Mouse (Mus musculus) 3134 (cell line): Measurements from ENCODE around the gene Ice1.
A peak's percentile ranks its signal among the peaks of the same experiment; 100 is the strongest.

Source experiments
- DNase-seq: peaks from one replicate; pipeline ENCODE4 v3.0.0-alpha.2; 2011; ENCODE audit warnings: low spot score; ENCODE audit not compliant: insufficient read length; ENCODE audit errors: extremely low read depth

The Ice1 gene

GRCm38 (mm10) chr13:70641381-70641780 is 3.9 kb upstream of the Ice1 start:
- peak; percentile 24 for DNase-seq

- no peak for DNase-seq
Measured at GRCm38 (mm10) chr13:70639639-70640038, 2.2 kb upstream of the Ice1 start.

DNA sequence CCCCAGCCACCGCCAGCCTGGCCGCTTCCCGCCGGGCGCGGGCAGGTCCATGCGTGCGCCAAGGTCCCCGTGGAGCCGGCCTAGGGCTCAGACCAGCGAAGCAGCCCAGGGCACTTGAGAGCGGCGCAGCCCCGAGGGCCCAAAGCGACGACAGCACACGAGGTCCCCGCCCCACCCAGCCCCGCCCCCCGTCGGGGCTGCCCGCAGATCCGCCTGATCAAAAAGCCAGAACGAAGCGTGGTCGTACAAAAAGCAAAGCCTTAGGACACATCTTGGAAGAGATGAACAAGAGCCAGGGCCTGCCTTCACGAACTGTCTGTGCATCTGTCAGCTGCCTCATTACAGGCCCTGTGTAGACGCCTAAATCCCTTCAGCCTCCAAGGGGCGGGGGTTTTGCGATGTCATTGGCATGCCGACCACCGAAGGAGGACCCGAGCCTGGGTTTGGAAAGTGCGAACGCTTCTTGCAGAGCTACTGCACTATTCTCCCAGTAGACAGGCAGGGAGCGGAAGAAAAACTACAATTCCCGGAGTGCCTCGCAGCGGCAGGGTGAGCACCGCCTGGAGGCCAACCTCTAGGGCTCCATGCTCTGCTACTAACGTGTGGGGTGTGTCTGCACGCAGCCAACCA is 343 bp upstream of the Ice1 start:
- DNase-seq, result peak; percentile 91

- DNase-seq, result no peak
Measured at GRCm38 (mm10) chr13:70636706-70637105, 728 bp downstream of the Ice1 start.

GRCm38 (mm10) chr13:70635591-70635990 is 1.8 kb downstream of the Ice1 start:
- no peak for DNase-seq

DNA sequence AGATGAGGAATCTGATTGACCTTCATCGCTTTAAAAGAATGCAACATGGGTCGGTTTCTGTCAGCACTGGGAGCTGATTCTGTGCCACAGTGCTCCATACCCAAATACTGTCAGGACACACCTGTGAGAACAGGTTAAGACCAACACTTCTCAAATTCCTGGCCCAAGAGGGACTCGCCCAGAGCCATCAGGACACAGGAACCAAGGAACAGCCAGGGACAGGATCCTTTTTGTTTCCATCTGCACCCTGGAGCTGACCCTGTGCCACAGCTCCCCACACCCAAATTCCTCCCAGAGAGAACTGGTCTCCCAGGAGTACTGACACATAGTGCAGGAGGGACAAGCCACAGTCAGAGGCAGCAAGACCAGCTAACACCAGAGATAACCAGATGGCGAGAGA is 11.0 kb downstream of the Ice1 start:
- DNase-seq, result no peak

- DNase-seq, result no peak
Measured at GRCm38 (mm10) chr13:70625665-70626064, 11.8 kb downstream of the Ice1 start.

DNA sequence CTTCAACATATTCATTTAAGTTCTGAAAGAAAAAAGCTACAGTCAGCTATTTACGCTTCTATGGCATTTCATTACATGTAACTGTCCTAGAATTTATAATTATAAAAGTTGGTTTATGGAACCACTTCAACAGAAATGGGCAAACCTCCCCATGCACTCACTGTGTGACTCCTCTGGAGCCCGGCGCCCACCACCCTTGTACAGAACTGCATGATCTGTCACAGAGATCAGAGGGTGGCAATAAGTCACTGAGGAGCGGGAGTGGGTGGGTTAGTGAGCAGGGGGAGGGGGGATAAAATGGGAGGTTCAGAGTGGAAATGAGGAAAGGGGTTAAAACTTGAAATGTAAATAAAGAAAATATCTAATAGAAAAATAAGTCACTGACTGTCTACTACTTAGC is 13.0 kb downstream of the Ice1 start:
- DNase-seq, result no peak

DNA sequence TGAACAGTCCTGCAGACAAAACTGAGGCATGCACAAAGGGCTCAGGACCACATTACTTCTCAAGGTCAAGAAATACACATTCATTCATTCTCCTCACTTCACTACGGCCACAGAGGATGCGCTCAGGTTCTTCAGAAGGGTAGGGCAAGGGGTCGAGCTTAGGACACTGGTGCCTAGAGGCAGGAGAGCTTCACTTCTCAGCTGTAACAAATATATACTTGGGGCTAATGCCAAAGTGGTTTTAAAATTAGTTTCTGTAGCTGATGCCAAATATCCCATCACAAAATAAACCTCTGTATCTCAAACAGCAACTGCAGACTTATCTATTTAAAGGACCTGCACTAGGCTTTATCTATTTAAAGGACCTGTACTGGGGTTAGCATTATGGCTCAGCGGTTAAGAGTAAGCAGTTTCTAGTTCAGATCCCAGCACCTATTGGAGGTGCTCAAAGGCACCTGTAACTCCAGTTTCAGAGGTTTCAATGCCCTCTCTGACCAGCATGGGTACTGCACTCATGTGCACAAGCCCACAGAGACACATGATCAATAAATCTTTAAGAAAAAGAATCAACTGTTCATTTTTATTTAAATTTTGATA is 14.9 kb downstream of the Ice1 start:
- no peak for DNase-seq

- DNase-seq, result no peak
Measured at GRCm38 (mm10) chr13:70621509-70621908, 15.9 kb downstream of the Ice1 start.

DNA sequence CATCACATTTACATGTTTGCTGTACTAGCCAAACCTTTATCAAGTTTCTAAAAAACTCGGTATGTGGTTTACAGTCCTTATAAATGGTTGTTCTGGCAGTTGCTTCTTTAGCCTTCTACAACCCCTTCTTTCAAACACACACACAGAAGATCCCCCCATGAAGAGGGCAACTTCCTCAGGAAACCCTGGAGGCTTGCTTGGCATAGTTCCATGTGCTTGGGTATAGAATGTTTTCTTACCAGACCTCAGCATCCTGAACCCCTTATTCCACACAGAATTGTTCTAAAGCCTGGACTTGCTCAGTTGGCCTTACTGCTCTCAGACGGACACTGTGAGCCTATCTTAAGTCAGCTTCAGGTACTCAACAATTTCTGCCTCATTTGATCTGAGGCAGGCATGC is 24.6 kb downstream of the Ice1 start:
- DNase-seq, result no peak

DNA sequence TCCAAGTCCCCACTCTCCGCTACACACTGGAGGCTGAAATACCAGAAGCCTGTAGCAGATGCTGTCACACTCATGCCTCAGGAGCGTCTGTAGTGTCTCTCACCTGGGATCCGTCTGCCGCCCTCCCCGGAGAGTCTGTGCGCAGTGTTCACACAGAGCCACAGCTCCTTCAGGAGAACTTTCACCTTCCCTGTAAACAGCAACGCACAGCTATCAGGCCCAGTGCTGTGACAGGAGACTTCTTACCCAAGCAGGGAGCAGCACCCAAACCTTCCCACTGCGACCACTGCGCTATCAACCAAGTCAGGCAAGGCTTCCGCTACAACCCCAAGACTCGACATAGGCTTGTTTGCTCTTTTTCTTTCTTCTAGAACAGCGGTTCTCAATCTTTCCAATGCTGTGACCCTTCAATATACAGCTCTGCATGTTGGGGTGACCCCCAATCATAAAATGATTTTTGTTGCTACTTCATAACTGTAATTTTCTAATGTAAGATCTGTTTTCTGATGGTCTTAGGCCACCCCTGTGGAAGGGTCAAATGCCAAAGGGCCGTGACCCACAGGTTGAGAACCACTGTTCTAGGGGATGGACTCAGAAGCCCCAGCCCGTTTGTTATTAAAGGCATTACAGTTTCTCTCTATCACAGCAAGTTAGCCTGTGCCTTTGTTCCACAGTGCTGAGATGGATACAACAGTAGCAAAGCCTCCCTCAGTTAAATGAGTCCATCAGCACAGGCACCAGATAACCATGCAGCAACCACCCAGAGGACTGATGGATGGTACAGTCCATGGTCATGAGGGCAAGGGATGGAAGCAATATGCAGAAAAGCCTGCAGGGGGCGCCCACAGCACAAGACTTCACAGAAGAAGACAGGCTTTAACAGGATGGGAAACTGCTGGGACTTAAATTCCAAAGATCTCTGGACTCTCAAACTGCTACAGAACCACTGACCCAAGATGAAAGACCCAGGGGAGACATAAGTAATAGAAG is 26.7 kb downstream of the Ice1 start:
- no peak for DNase-seq

DNA sequence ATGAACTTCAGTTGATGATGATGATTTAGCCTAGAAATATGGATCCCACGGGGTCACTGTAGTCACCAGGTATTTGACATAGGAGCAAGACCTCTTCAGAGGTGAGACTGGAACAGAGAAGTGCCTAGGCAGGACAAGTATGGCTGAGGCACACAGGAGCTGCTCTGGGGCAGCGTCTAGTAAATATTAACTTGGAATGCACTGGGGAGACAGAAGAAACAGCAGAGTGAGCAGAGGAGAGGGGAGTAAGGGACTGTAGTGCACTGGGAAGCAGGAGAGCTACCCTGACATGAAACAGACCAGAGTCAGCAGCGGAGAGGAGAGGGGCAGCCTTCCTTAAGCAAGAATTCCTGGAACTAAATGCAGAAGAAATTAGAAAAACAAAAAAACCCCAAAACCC is 27.8 kb downstream of the Ice1 start:
- no peak for DNase-seq

DNA sequence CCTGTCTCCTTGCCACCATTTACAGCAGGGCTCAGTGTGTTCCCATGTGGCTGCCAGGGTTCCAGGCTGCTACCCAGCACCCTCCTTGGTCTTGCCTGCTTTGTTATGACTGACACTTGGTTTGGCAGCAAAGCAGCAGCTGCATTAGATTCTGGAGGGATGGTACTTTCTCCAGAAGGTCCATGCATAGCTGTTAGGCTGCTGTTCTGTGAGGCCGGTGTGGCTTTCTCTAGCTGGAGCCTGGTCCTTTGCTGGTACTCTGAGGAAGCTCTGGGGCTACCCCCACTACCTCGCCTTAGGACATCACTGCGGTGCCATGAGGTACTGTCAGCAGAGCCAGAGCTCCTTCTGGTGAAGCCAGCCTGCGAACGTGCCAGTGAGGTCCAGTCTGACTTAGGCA is 32.1 kb downstream of the Ice1 start:
- no peak for DNase-seq

DNA sequence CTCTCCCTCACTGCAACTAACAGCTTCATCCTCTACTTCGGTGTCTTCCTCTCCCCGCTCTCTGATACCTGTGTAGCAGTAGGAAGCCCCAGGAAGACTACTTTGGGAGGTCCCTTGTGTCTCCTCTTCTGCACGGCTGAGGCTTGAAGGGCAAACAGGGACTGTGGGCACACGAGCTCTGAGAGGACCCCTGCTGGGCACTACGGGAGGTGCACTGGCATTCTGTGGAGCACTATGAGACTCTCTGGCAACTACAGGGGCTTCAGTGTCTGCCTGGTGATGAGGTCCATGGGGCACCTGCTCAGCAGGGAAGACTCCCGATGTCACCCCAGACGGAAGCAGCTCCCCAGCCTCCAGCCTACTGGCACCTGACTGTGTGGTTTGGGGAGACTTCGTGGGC is 32.7 kb downstream of the Ice1 start:
- no peak for DNase-seq

DNA sequence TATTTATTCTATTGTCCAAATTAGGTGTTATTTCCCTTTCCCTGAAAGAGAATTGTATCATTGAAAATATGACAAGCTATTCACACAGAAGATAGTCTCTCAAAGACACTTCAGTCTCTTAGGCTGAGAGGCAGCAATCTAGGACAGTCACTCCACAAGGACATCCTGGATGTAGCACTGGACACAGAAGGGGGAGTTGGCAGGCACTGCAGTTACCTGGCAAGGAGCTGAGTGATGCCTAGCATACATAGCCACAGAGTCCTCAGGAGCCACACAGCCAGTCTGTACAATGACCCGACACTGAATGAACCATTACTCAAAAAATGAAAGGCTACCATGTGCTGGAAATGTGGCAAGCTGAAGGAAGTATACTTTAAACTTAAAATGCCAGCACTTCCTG is 35.9 kb downstream of the Ice1 start:
- DNase-seq, result no peak

DNA sequence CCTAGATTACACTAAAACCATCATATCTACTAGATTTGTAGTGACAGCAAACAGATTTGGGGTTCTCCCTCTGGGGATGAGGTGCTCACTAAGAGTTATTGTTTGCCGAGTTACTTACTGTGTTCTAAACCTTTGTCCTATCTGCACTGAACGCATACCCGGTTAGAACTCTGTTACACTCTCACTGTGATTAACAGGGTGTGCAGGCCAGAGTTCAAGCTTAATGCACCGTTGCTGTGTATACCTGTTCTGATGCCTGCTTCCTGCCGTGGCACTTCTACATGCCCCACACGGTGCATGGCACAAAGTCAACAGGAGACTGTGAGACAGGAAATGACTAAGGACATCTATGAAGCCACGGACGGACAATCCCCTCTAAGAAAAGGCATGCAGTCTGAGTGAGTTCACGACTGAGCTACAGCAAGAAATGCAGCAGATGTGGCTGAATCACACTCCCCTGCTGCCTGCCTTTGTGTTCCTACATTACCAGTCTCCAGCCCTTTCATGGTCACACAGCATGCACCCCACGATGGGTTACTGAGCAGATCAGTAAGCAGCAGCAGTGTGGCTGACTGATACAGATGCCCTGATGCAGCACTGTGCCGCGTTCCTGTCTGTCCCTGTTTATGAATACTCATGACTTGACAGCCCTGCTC is 37.3 kb downstream of the Ice1 start:
- no peak for DNase-seq

- no peak for DNase-seq
Measured at GRCm38 (mm10) chr13:70598941-70599340, 38.5 kb downstream of the Ice1 start.

DNA sequence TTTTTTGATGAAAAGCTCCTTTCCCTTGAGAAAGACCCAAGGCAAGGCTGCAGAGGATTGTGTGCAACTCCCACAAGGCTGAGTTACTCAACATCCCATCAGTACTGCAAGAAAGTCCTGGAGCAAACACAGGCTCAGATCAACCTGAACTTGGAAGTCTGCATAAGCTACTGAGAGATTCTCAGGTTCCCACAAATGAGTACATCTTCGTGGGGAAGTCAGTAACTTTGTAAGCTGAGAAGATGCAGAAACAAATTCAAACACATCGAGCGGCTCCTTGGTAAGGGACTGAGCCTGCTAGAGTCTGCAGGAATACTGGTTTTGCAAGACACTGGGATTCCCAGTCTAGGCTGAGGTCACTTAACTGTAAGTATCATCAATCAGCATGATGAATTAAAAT is 40.5 kb downstream of the Ice1 start:
- no peak for DNase-seq

DNA sequence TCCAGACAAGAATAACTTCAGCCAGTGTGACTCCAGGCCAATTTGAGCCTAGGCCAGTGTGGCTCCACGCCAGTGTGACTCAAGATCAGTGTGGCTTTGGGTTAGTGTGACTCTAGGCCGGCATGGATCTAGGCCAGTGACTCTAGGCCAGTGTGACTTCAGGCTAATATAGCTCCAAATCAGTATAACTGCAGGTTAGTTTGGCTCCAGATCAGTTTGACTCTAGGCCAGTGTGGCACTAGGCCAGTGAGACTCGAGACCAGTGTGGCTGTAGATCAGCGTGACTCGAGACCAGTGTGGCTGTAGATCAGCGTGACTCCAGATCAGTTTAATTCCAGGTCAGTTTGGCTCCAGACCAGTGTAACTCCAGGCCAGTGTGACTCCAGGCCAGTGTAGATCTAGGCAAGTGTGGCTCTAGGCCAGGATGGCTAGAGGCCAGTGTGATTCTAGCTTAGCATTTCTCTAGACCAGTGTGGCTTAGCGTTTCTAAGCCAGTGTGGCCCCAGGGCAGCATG is 47.1 kb downstream of the Ice1 start:
- peak; percentile 37 for DNase-seq

DNA sequence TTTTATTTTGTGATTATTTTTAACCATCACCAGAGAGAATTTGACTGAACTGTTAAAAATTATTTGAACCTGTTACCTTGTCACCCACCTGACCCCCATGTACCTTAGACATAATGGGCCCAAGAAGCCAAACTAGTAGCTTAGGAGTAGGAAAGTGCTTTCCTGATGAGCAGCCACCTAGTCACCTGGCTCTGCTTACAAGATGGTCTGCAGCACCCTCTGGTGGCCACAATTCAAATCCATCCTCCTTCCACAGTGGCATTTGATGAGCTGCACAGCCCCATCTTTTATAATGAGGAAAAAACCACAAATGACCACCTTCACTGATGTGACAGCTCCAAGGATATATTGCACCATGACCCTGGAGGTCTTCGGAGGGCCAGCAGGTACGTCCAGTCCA is 50.5 kb downstream of the Ice1 start:
- DNase-seq, result no peak
